Mouse (Mus musculus): ENCODE results near the gene Bglap. TPM values are rescaled to one million over a fixed set of nuclear protein-coding genes. Genes with fewer than 3 reads are reported as not detected.

Gene Bglap
- total and polyA plus RNA-seq, 3 experiments, result not detected

- Histone ChIP-seq H3K27ac (ENCODE audit: insufficient read depth, low read depth) (no peak overlapping the region), H3K4me3 (replicated peaks in 1 of 3; ENCODE audit: low read depth in 2 of 3, low read length in 2 of 3, poor library complexity in 1 of 3) (no peak overlapping the region), H3K9me3 (replicated peaks; ENCODE audit: low read length) (no peaks in the 10 kb centered on the region), H3K4me1 (ENCODE audit: control insufficient read depth in 1 of 2, insufficient read depth in 2 of 2) (peaks cover 10 to 25% of the 10 kb centered on the region in 2 experiments), H3K9ac (ENCODE audit: insufficient read depth, low read depth) (no peak overlapping the region), H3K79me2 (replicated peaks; ENCODE audit: control insufficient read depth, extremely low read depth, insufficient read depth, poor library complexity, severe bottlenecking) (peaks cover 41% of the 10 kb centered on the region), H3K36me3 (replicated peaks in 1 of 2; ENCODE audit: control insufficient read depth in 1 of 2, insufficient read depth in 1 of 2, low read length in 1 of 2) (peaks cover 21 to 49% of the 10 kb centered on the region in 2 experiments), H3K4me2 (ENCODE audit: insufficient read depth, low read depth, poor library complexity, severe bottlenecking) (no peak overlapping the region), H3K27me3 (replicated peaks) (no peaks in the 10 kb centered on the region)
- DNase-seq (ENCODE audit: extremely low read depth), result no peak
- in situ Hi-C loops (cut with MboI; ENCODE audit: low pct_ligation_motif_present, low pct_unique_long_range_greater_than_20kb, low sequenced_read_pairs) (no loop called here), dilution Hi-C loops (cut with MboI; ENCODE audit: extremely low pct_ligation_motif_present, extremely low pct_unique_long_range_greater_than_20kb, low sequenced_read_pairs) (no loop called here)
- TF ChIP-seq ETS1 (conservative IDR thresholded peaks at IDR 0.05; ENCODE audit: low read depth, low read length) (no peak), GABPA (IDR thresholded peaks at IDR 0.05; ENCODE audit: insufficient replicate concordance, low read depth, low read length) (no peak), MEF2A (IDR thresholded peaks at IDR 0.05; ENCODE audit: borderline replicate concordance, low read depth, low read length) (no peak), KAT2A (IDR thresholded peaks at IDR 0.05; ENCODE audit: insufficient replicate concordance, low read length) (no peak), ZMIZ1 (IDR thresholded peaks at IDR 0.05; ENCODE audit: low read depth, low read length) (no peak), ELF1 (IDR thresholded peaks at IDR 0.05; ENCODE audit: low read depth, low read length) (no peak), SMC3 (IDR thresholded peaks at IDR 0.05; ENCODE audit: low read depth, low read length) (no peak), RCOR1 (conservative IDR thresholded peaks at IDR 0.05; ENCODE audit: low read depth, low read length) (no peak), UBTF (IDR thresholded peaks at IDR 0.05; ENCODE audit: low read depth, low read length) (no peak), CHD1 (IDR thresholded peaks at IDR 0.05; ENCODE audit: low read depth, low read length) (no peak), BHLHE40 (IDR thresholded peaks at IDR 0.05; ENCODE audit: low read depth, low read length) (no peak), POLR2A (IDR thresholded peaks at IDR 0.05; ENCODE audit: low read depth, low read length) (no peak), MAFK (IDR thresholded peaks at IDR 0.05; ENCODE audit: insufficient replicate concordance, low read length) (no peak), JUND (conservative IDR thresholded peaks at IDR 0.05; ENCODE audit: low read depth, low read length) (no peak), SIN3A (IDR thresholded peaks at IDR 0.05; ENCODE audit: low read length) (no peak)
Measured at GRCm38 (mm10) chr3:88339006-88339405, 45.3 kb downstream of the Bglap start.

GRCm38 (mm10) chr3:88338316-88338715 lies 45.9 kb downstream of the Bglap start:
- Histone ChIP-seq H3K36me3 (replicated peaks in 1 of 2; ENCODE audit: control insufficient read depth in 1 of 2, insufficient read depth in 1 of 2, low read length in 1 of 2) (peaks cover 17 to 43% of the 10 kb centered on the region in 2 experiments), H3K9ac (ENCODE audit: insufficient read depth, low read depth) (no peak overlapping the region), H3K27ac (ENCODE audit: insufficient read depth, low read depth) (no peak overlapping the region), H3K79me2 (replicated peaks; ENCODE audit: control insufficient read depth, extremely low read depth, insufficient read depth, poor library complexity, severe bottlenecking) (peaks cover 41% of the 10 kb centered on the region), H3K4me3 (replicated peaks in 1 of 3; ENCODE audit: low read depth in 2 of 3, low read length in 2 of 3, poor library complexity in 1 of 3) (no peak overlapping the region), H3K4me2 (ENCODE audit: insufficient read depth, low read depth, poor library complexity, severe bottlenecking) (no peak overlapping the region), H3K4me1 (ENCODE audit: control insufficient read depth in 1 of 2, insufficient read depth in 2 of 2) (peaks cover 14 to 32% of the 10 kb centered on the region in 2 experiments), H3K27me3 (replicated peaks) (no peaks in the 10 kb centered on the region), H3K9me3 (replicated peaks; ENCODE audit: low read length) (no peaks in the 10 kb centered on the region)
- dilution Hi-C loops (cut with MboI; ENCODE audit: extremely low pct_ligation_motif_present, extremely low pct_unique_long_range_greater_than_20kb, low sequenced_read_pairs), result no loop called here
- no peak for DNase-seq (ENCODE audit: extremely low read depth)
- no peak for TF ChIP-seq CTCF (conservative IDR thresholded peaks at IDR 0.05 in 1 of 2, IDR thresholded peaks at IDR 0.05 in 1 of 2; ENCODE audit: low read depth in 2 of 2, low read length in 2 of 2)
- no peak for TF ChIP-seq RAD21 (IDR thresholded peaks at IDR 0.05; ENCODE audit: low read depth, low read length)
- no peak for TF ChIP-seq JUN (IDR thresholded peaks at IDR 0.05; ENCODE audit: insufficient read depth, low read depth, low read length)
- TF ChIP-seq USF2 (conservative IDR thresholded peaks at IDR 0.05; ENCODE audit: low read depth, low read length), result no peak
- no peak for TF ChIP-seq GABPA (IDR thresholded peaks at IDR 0.05; ENCODE audit: insufficient replicate concordance, low read depth, low read length)
- TF ChIP-seq PAX5 (IDR thresholded peaks at IDR 0.05; ENCODE audit: low read length), result no peak
- no peak for TF ChIP-seq POLR2AphosphoS2 (IDR thresholded peaks at IDR 0.05; ENCODE audit: low read depth, low read length)
- no peak for TF ChIP-seq ZMIZ1 (IDR thresholded peaks at IDR 0.05; ENCODE audit: low read depth, low read length)
- TF ChIP-seq ELF1 (IDR thresholded peaks at IDR 0.05; ENCODE audit: low read depth, low read length), result no peak
- no peak for TF ChIP-seq BHLHE40 (IDR thresholded peaks at IDR 0.05; ENCODE audit: low read depth, low read length)
- TF ChIP-seq ZNF384 (IDR thresholded peaks at IDR 0.05; ENCODE audit: low read depth, low read length), result no peak
- no peak for TF ChIP-seq NRF1 (IDR thresholded peaks at IDR 0.05; ENCODE audit: low read depth, low read length)
- no peak for TF ChIP-seq POLR2A (IDR thresholded peaks at IDR 0.05; ENCODE audit: low read depth, low read length)
- no peak for TF ChIP-seq KAT2A (IDR thresholded peaks at IDR 0.05; ENCODE audit: insufficient replicate concordance, low read length)
- TF ChIP-seq HCFC1 (IDR thresholded peaks at IDR 0.05; ENCODE audit: low read depth, low read length), result no peak
- no peak for TF ChIP-seq MYC (IDR thresholded peaks at IDR 0.05; ENCODE audit: low read depth, low read length)
- TF ChIP-seq ZKSCAN1 (IDR thresholded peaks at IDR 0.05; ENCODE audit: borderline replicate concordance, low read depth, low read length), result no peak
- no peak for TF ChIP-seq TCF12 (IDR thresholded peaks at IDR 0.05; ENCODE audit: low read depth, low read length)
- in situ Hi-C loops (cut with MboI; ENCODE audit: low pct_ligation_motif_present, low pct_unique_long_range_greater_than_20kb, low sequenced_read_pairs), result no loop called here

Data from CH12.LX (cell line).